Comparison of ENCODE assay signal across 20 mouse cellular contexts in genomic region chr2:106893376-106893775, GRCm38 (mm10).
"Had no signal": no experiment of that assay in that cellular context is flagged by ENCODE, and none has a peak within 500 bp of the region (broad histone marks: within the 10 kb centered on the region; RNA-seq: fewer than 3 reads in every experiment).

No protein-coding gene starts in this region.

- H3K4me2 ChIP-seq: liver, embryonic 15.5 days; lung, embryonic 15.5 days; midbrain, embryonic 13.5 days; neural tube, embryonic 12.5 days had no signal

- H3K9me3 ChIP-seq: liver, embryonic 15.5 days; lung, embryonic 15.5 days; midbrain, embryonic 10.5 days; midbrain, embryonic 13.5 days; neural tube, embryonic 12.5 days had no signal

- H3K27ac ChIP-seq: liver, embryonic 15.5 days; lung, embryonic 15.5 days; midbrain, embryonic 10.5 days; midbrain, embryonic 13.5 days; neural tube, embryonic 12.5 days had no signal

- H3K9ac ChIP-seq: liver, embryonic 15.5 days; liver, postnatal 0 days; lung, embryonic 15.5 days; midbrain, embryonic 13.5 days; neural tube, embryonic 12.5 days had no signal

- H3K4me1 ChIP-seq: liver, embryonic 15.5 days had no signal

- DNase-seq: liver, postnatal 0 days; lung, adult 2 months; lung, postnatal 14 days; lung, postnatal 4 days; retina, postnatal 1 day; right cerebral cortex, adult 18-20 months; right cerebral cortex, postnatal 25 days; right cerebral cortex, postnatal 4 days; spleen, adult 18-20 months; thymus, adult 18-20 months; thymus, postnatal 14 days; thymus, postnatal 36 days had no signal

- ATAC-seq: liver, postnatal 0 days; lung, postnatal 0 days; midbrain, embryonic 13.5 days; midbrain, embryonic 16.5 days had no signal

- H3K36me3 ChIP-seq: liver, embryonic 15.5 days; lung, embryonic 15.5 days; midbrain, embryonic 10.5 days; midbrain, embryonic 13.5 days; neural tube, embryonic 12.5 days had no signal

- H3K4me3 ChIP-seq: liver, embryonic 15.5 days; lung, embryonic 15.5 days; midbrain, embryonic 10.5 days; midbrain, embryonic 13.5 days; myocyte; neural tube, embryonic 12.5 days had no signal

- H3K27me3 ChIP-seq: liver, embryonic 15.5 days; lung, embryonic 15.5 days; midbrain, embryonic 13.5 days; neural tube, embryonic 12.5 days had no signal
